Mouse (Mus musculus): ENCODE data around the gene Shpk.

- peak; percentile 73 for TF ChIP-seq CTCF (IDR thresholded peaks at IDR 0.05; ENCODE audit: borderline replicate concordance, extremely low read depth, insufficient read depth, insufficient read length)
- TF ChIP-seq POLR2A (IDR thresholded peaks at IDR 0.05; ENCODE audit: borderline replicate concordance, extremely low read depth, insufficient read depth, insufficient read length, poor library complexity, severe bottlenecking): no peak
Observed at GRCm38 (mm10) chr11:73169231-73169630, 30.0 kb upstream of the Shpk start.
